Mouse (Mus musculus) erythroblast, embryonic 14.5 days (primary cell): ENCODE data around the gene Wwox. TPM values are rescaled to one million over a fixed set of nuclear protein-coding genes. Genes with fewer than 3 reads are reported as not detected.

Source experiments
- H3K27me3 ChIP-seq: 2 replicates; pipeline ENCODE4 v1.6.1; 2012; ENCODE audit warnings: inconsistent platforms; ENCODE audit not compliant: control insufficient read depth
- H3K36me3 ChIP-seq: 2 replicates; pipeline ENCODE4 v1.6.1; 2012; ENCODE audit warnings: mild to moderate bottlenecking, inconsistent platforms; ENCODE audit not compliant: control insufficient read depth
- H3K4me1 ChIP-seq: 2 replicates; pipeline ENCODE4 v1.6.1; 2012; ENCODE audit warnings: inconsistent platforms; ENCODE audit not compliant: control insufficient read depth
- H3K4me3 ChIP-seq: replicated peaks from 2 replicates; pipeline ENCODE3; 2012; ENCODE audit warnings: moderate library complexity, mild to moderate bottlenecking, inconsistent platforms
- H3K9me3 ChIP-seq: 2 replicates; pipeline ENCODE4 v1.6.1; 2012; ENCODE audit warnings: low read length, inconsistent platforms, mixed read lengths; ENCODE audit not compliant: control insufficient read depth
- GATA1 ChIP-seq: IDR thresholded peaks from 2 replicates; pipeline ENCODE4 v1.6.1; 2012; ENCODE audit warnings: low read length, inconsistent platforms, mixed read lengths
- TAL1 ChIP-seq: IDR thresholded peaks from 3 replicates; pipeline ENCODE4 v1.6.1; 2012; ENCODE audit warnings: low read length, inconsistent platforms, mixed read lengths
- polyA plus RNA-seq: library from polyadenylated mRNA; stranded (reverse); fragments of >175 nt; gene quantifications from 2 replicates; pipeline ENCODE4 v1.2.3, GENCODE M21; 2012

Wwox gene
- polyA plus RNA-seq, 1 experiment, result 0.18 TPM

DNA sequence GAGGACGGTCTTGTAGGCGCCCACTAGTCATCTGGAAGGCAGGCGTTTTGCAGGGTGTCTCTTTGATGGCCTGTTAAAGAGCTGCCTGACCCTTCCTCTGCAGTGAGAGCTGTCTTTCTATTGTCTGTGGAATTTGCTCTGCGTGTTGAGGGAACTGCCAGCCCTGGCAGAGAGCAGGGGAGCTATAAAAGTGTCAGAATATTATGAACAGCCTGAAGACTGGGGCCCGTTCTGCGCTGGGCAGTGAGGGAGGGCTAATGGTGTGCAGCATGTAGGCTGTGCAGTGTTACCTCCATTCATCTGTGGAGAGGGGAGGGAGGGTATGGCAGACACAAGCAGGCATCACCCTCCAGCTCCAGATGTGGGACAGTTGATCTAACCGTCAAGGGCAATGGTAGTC, 923.1 kb downstream of the Wwox start:
- Histone ChIP-seq H3K27me3 (no peaks in the 10 kb centered on the region), H3K9me3 (peaks cover 17% of the 10 kb centered on the region), H3K4me1 (no peaks in the 10 kb centered on the region), H3K4me3 (no peak overlapping the region), H3K36me3 (no peaks in the 10 kb centered on the region)
- no peak for TF ChIP-seq TAL1
- no peak for TF ChIP-seq GATA1

DNA sequence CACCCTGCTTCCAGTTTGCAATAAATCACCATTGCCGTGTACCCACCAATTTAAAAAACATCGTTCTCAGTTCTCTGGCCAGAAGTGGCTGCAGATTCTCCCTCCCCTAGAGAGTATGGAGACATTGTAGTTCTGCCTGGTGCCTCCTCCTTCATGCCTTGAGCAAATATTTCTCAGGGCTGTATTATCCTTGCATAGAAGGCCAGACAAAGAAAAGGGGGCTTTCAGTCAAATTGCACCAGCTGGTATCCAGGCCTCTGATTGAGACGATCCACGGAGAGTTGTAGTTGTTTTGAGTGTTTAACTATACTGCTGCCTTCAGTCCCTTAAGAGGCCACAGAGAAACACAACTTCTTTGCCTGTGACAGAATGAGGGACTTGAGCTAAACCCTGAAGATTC, 935.5 kb downstream of the Wwox start:
- Histone ChIP-seq H3K9me3 (peaks cover 2% of the 10 kb centered on the region; the same call in 1 of the 2 replicates), H3K27me3 (no peaks in the 10 kb centered on the region), H3K36me3 (no peaks in the 10 kb centered on the region), H3K4me1 (no peaks in the 10 kb centered on the region), H3K4me3 (no peak overlapping the region)
- TF ChIP-seq TAL1 (no peak), GATA1 (no peak)

DNA sequence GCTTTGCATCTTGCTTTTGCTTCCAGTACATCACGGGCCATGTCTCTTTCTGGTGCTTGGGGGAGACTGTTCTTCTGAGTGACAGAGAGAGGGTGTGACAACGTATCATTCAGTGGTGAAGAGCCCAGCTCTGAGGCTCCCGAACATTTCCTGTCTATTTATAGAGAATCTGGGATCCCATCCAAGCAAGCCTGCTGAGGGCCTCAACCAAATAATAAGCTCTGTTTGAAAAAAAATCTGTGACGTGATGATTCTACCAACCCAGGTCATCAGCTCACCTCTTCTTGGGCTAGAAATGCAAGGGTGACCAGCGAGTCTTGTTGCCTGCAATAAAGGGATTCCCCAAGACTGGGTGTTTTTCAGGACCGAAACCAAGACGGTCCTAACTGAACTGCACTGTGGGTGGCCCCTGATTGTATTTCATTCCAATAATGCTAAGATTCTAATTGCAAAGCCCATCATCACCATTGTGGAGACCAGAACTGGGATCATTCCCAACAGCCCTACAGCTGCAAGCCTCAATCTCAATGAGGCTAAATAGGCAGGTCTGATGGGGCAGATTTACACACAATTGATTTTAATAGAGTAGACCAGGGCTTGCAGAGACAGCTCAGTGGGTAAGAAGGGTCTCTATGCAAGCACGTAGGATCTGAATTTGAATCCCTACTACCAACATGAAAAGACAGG, 936.0 kb downstream of the Wwox start:
- no peak for TF ChIP-seq TAL1
- no peak for TF ChIP-seq GATA1
- Histone ChIP-seq H3K9me3 (peaks cover 2% of the 10 kb centered on the region; the same call in 1 of the 2 replicates), H3K4me3 (no peak overlapping the region)

DNA sequence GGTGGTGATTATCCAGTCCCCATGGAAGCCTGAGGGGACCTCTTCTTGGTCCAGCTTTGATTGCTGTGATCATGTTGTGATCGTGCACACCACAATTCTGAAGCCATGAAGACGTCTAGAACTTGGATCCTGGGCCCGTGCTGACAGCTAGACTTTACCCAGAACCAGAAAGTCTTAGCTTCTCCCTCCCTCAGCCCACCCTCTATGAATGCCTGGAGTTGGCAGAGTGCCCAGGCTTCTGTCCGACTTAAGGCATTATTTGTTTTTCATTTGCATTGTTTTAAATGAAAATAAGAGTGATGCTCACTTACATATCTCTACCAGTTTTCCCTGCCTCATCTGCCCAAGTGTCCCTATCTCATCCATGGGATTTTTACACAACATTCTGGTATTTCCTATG, 937.9 kb downstream of the Wwox start:
- TF ChIP-seq GATA1, result no peak
- no peak for TF ChIP-seq TAL1
- no peaks in the 10 kb centered on the region for H3K9me3 ChIP-seq
- no peaks in the 10 kb centered on the region for H3K4me1 ChIP-seq
- H3K36me3 ChIP-seq, result no peaks in the 10 kb centered on the region
- H3K4me3 ChIP-seq, result no peak overlapping the region
- no peaks in the 10 kb centered on the region for H3K27me3 ChIP-seq

More for the DNA sequence above, 936.0 kb downstream of the Wwox start:
- no peaks in the 10 kb centered on the region for H3K4me1 ChIP-seq
- no peaks in the 10 kb centered on the region for H3K36me3 ChIP-seq
- H3K27me3 ChIP-seq, result no peaks in the 10 kb centered on the region

DNA sequence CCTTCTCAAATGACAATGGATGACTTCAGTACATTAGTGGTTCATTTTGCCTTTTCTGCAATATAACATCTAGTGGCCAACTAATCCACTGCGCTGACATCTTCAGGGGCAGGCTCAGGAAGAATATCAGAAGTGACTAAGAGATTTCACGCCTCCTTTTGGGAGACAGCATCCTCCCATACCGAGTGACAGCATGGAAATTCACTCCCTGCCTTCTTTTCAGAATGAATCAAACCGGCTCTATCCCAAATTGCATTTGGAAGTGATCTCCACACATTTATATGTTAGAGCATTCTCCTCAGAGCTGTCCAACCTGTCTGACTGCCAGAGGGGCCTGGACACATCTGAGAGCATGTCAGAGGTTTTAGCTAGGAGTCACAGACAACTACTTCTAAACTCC, 940.6 kb downstream of the Wwox start:
- Histone ChIP-seq H3K9me3 (no peaks in the 10 kb centered on the region), H3K36me3 (no peaks in the 10 kb centered on the region), H3K27me3 (no peaks in the 10 kb centered on the region), H3K4me3 (no peak overlapping the region), H3K4me1 (no peaks in the 10 kb centered on the region)
- no peak for TF ChIP-seq GATA1
- TF ChIP-seq TAL1, result no peak

DNA sequence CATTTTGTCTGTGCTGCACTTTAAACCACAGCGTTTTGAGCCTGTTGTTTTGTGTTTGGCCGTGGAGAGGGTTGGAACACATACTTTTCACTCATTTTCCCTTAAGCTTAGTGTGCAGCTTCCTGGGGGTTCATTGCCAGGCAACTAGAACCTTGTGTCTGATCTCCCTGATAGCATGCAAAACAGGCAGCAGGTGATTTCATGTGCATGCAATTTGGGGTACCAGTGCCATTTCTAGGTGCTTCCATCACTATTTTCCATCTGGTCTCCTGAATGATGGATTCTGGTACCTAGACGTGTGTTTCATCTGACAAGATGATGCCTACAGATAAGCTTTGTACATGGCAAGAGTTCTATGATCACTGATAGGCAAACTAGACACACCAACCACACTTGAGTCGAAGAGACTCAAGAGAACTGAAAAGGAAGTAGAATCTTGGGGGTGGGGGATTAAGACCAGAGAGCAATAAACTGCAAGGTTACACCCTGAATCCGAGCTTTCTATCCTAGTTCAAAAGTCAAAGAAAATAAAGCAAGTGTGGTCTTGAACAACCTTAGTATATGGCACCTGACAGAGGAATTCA, 951.6 kb downstream of the Wwox start:
- TF ChIP-seq TAL1, result no peak
- no peak for TF ChIP-seq GATA1
- Histone ChIP-seq H3K36me3 (no peaks in the 10 kb centered on the region), H3K4me3 (no peak overlapping the region), H3K4me1 (no peaks in the 10 kb centered on the region), H3K27me3 (no peaks in the 10 kb centered on the region), H3K9me3 (peaks cover 7% of the 10 kb centered on the region)

DNA sequence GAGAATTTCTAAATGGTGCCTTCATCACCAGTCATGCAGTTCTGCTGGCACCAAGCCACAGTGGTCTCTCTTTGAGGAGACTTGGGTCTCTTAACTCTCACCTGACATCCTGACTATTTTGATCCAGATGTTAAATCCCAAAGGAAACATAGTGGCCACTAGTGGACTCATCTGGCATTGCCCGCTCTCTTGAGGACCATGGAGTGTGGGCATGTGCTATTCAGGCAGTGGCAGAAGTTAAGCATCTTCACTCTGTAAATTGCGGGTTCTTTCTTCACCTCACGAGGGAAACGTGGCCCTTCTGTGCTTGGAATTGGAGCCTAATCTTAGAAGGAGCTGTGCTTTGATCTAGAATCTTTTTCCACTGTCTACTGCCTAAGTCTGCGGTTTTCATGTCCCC, 956.4 kb downstream of the Wwox start:
- Histone ChIP-seq H3K4me1 (no peaks in the 10 kb centered on the region), H3K9me3 (no peaks in the 10 kb centered on the region), H3K4me3 (no peak overlapping the region), H3K27me3 (no peaks in the 10 kb centered on the region), H3K36me3 (no peaks in the 10 kb centered on the region)
- TF ChIP-seq GATA1, result no peak
- TF ChIP-seq TAL1, result no peak

DNA sequence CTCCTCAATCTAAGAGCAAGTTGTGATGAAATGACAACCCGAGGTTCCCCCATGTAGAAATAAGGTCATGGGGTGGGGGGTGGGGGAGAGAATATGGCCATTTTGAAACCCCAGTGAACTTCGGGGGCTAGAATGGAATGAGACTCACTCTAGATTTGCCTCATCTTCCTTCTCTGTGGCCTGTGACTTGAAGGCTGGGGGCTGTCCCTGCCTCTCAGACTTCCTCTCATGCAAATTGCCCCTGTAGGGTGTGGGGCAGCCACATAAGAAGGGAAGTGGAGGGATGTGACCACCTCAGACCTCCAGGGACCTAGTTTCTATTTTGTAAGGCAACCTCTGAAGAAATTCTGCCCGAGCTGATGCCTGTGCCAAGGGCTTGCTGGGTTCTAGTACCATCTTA, 958.5 kb downstream of the Wwox start:
- TF ChIP-seq TAL1 (no peak), GATA1 (no peak)
- Histone ChIP-seq H3K36me3 (no peaks in the 10 kb centered on the region), H3K9me3 (no peaks in the 10 kb centered on the region), H3K27me3 (no peaks in the 10 kb centered on the region), H3K4me3 (no peak overlapping the region), H3K4me1 (no peaks in the 10 kb centered on the region)

DNA sequence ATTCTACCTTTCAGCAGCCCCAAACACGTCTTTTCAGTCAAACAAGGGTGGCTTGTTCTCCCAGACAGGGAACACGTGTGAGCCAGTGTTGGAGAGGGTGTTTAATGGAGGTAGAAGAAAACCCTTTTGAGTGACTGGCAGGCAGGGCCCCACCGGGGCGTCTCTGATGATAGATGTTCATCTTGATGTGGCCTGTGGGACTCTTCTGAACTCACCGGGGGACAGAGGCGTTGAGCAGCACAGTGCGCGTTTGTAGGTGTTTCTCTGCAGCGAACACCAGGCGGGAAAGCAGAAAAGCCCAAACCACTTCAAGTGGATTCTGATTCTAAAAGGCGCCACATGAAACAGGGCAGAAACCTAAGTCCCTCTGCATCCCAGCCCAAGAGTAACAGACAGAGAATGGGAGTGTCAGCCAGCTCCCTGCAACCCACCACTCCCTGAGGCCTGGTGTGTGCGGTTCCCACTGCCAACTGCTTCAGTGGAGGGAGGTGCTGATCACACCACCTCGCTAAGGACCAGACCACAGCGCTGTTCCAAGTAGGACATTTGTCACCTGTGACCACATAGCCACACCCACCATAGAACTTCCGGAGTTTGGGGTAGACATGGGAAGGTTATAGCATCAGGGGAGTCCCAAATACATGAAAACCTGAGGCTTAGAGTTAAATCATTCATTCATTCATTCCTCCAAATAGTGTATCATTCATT, 960.7 kb downstream of the Wwox start:
- no peaks in the 10 kb centered on the region for H3K27me3 ChIP-seq
- H3K4me1 ChIP-seq, result no peaks in the 10 kb centered on the region
- H3K4me3 ChIP-seq, result no peak overlapping the region
- no peak for TF ChIP-seq TAL1
- no peak for TF ChIP-seq GATA1
- H3K36me3 ChIP-seq, result no peaks in the 10 kb centered on the region
- H3K9me3 ChIP-seq, result no peaks in the 10 kb centered on the region

Other genes starting within 250 kb of the Wwox start
- not detected in 2 replicates for gene Vat1l, start 234.0 kb upstream of the Wwox start, polyA plus RNA-seq
- gene Clec3a, start 21.6 kb upstream of the Wwox start, polyA plus RNA-seq, result not detected in 2 replicates